Mouse (Mus musculus): ENCODE measurements around the gene Glyatl3. TPM values are rescaled to one million over a fixed set of nuclear protein-coding genes. Genes with fewer than 3 reads are reported as not detected.

The Glyatl3 gene
- polyA plus RNA-seq, 1 experiment = not detected

- Histone ChIP-seq H3K4me1 (ENCODE audit: control insufficient read depth, insufficient read depth, low read length) (peaks cover 3% of the 10 kb centered on the region; the same call in 1 of the 2 replicates), H3K4me3 (ENCODE audit: insufficient read depth, low read depth, low read length) (no peak overlapping the region), H3K27ac (ENCODE audit: insufficient read depth, low read depth, low read length) (no peak overlapping the region)
- TF ChIP-seq POLR2A (IDR thresholded peaks at IDR 0.05; ENCODE audit: insufficient read depth, low read depth, low read length) (no peak), CTCF (IDR thresholded peaks at IDR 0.05; ENCODE audit: insufficient read depth, low read depth, low read length) (no peak)
- WGBS = 56% methylated on average over 4 of the region's 4 CpGs
Measured at GRCm38 (mm10) chr17:40899783-40900363, 14.3 kb downstream of the Glyatl3 start.

GRCm38 (mm10) chr17:40896863-40897262 lies 17.3 kb downstream of the Glyatl3 start:
- WGBS = 64% methylated on average over 1 of the region's 1 CpGs
- Histone ChIP-seq H3K4me1 (ENCODE audit: control insufficient read depth, insufficient read depth, low read length) (no peaks in the 10 kb centered on the region), H3K4me3 (ENCODE audit: insufficient read depth, low read depth, low read length) (no peak overlapping the region), H3K27ac (ENCODE audit: insufficient read depth, low read depth, low read length) (no peak overlapping the region)
- TF ChIP-seq CTCF (IDR thresholded peaks at IDR 0.05; ENCODE audit: insufficient read depth, low read depth, low read length) (no peak), POLR2A (IDR thresholded peaks at IDR 0.05; ENCODE audit: insufficient read depth, low read depth, low read length) (no peak)

- H3K4me1 ChIP-seq (ENCODE audit: control insufficient read depth, insufficient read depth, low read length) = no peaks in the 10 kb centered on the region
- H3K4me3 ChIP-seq (ENCODE audit: insufficient read depth, low read depth, low read length) = no peak overlapping the region
- no peak overlapping the region for H3K27ac ChIP-seq (ENCODE audit: insufficient read depth, low read depth, low read length)
- WGBS = 85% methylated on average over 4 of the region's 4 CpGs
- no peak for TF ChIP-seq CTCF (IDR thresholded peaks at IDR 0.05; ENCODE audit: insufficient read depth, low read depth, low read length)
- TF ChIP-seq POLR2A (IDR thresholded peaks at IDR 0.05; ENCODE audit: insufficient read depth, low read depth, low read length) = no peak
Measured at GRCm38 (mm10) chr17:40887849-40888536, 26.2 kb downstream of the Glyatl3 start.

GRCm38 (mm10) chr17:40885155-40885554 lies 29.0 kb downstream of the Glyatl3 start:
- no peak for TF ChIP-seq CTCF (IDR thresholded peaks at IDR 0.05; ENCODE audit: insufficient read depth, low read depth, low read length)
- Histone ChIP-seq H3K4me3 (ENCODE audit: insufficient read depth, low read depth, low read length) (no peak overlapping the region), H3K27ac (ENCODE audit: insufficient read depth, low read depth, low read length) (no peak overlapping the region), H3K4me1 (ENCODE audit: control insufficient read depth, insufficient read depth, low read length) (no peaks in the 10 kb centered on the region)
- 86% methylated on average over 4 of the region's 4 CpGs for WGBS

GRCm38 (mm10) chr17:40882172-40882571 lies 32.0 kb downstream of the Glyatl3 start:
- 91% methylated on average over 6 of the region's 6 CpGs for WGBS
- Histone ChIP-seq H3K4me3 (ENCODE audit: insufficient read depth, low read depth, low read length) (no peak overlapping the region), H3K27ac (ENCODE audit: insufficient read depth, low read depth, low read length) (no peak overlapping the region), H3K4me1 (ENCODE audit: control insufficient read depth, insufficient read depth, low read length) (peaks cover 4% of the 10 kb centered on the region; the same call in 1 of the 2 replicates)
- no peak for TF ChIP-seq POLR2A (IDR thresholded peaks at IDR 0.05; ENCODE audit: insufficient read depth, low read depth, low read length)
- TF ChIP-seq CTCF (IDR thresholded peaks at IDR 0.05; ENCODE audit: insufficient read depth, low read depth, low read length) = no peak

DNA sequence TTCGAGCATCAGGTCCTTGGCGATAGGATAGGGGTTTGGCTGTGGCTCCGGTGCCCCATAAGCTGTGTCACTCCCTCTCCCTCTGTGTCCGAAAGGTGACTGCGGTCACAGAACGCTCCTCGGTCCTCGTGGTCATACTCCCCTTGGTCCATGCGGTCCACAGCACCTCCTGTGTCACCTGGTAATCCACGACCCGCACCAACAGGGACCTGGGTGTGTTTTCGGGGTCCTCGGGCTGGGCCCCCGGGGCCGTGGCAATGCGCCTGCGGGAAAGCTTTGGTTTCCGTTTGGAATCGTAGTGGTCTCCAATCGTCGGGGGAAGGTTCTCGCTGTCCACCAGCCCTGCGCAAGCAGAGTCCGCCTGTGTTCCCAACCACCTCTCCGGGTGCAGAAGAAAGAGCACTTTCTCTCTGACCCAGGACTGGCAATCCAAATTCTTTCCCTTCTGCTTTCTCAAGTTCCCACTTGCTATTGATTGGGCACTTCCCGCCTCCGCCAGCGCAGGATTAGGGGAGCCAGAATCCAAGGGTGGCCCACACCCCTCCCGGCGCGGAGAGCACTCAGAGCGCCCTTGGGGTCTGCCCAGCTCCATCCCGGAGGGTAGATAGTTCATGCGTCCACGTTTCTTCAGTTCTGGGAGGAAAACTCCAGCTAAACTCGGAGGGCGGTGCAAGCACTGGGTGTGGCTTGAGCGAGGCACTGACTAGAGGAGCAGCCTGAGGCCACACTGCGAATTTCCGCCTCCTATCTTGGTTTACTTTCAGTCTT lies 34.0 kb downstream of the Glyatl3 start, which contains the start of gene 9130008F23Rik:
TSS of gene 9130008F23Rik (minus strand) at position 636 of the 768 bp plus-strand sequence.
- TF ChIP-seq CTCF (IDR thresholded peaks at IDR 0.05; ENCODE audit: insufficient read depth, low read depth, low read length) = no peak
- no peak for TF ChIP-seq POLR2A (IDR thresholded peaks at IDR 0.05; ENCODE audit: insufficient read depth, low read depth, low read length)
- peaks cover 4% of the 10 kb centered on the region; the same call in 1 of the 2 replicates for H3K4me1 ChIP-seq (ENCODE audit: control insufficient read depth, insufficient read depth, low read length)
- peak within 1 kb of the TSS; percentile 64 for H3K4me3 ChIP-seq (ENCODE audit: insufficient read depth, low read depth, low read length)
- under 1% methylated on average over 40 of the region's 40 CpGs for WGBS
- no peak within 1 kb of the TSS for H3K27ac ChIP-seq (ENCODE audit: insufficient read depth, low read depth, low read length)

DNA sequence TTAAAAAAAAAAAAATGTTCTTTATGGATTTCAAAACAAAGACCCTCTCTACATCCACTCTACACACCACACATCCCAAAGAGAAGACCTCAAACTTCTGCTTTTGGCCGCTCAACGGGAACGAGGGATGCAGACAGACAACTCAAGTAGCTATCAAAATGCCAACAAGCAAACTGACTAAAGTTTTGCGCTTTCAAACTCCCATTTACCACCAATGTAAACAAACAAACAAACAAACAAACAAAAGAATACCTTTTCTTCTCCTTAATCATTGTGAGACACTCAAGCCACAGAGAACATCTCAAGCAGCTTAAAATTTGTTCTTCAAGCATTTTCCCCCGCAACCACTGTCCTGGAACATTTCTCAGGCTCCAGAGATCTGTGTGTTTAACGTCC lies 34.6 kb downstream of the Glyatl3 start:
- TF ChIP-seq POLR2A (IDR thresholded peaks at IDR 0.05; ENCODE audit: insufficient read depth, low read depth, low read length) (no peak), CTCF (IDR thresholded peaks at IDR 0.05; ENCODE audit: insufficient read depth, low read depth, low read length) (no peak)
- H3K4me1 ChIP-seq (ENCODE audit: control insufficient read depth, insufficient read depth, low read length) = peaks cover 4% of the 10 kb centered on the region; the same call in 1 of the 2 replicates
- WGBS = 32% methylated on average over 6 of the region's 6 CpGs
- peak overlapping the region; percentile 64 for H3K4me3 ChIP-seq (ENCODE audit: insufficient read depth, low read depth, low read length)
- no peak overlapping the region for H3K27ac ChIP-seq (ENCODE audit: insufficient read depth, low read depth, low read length)

DNA sequence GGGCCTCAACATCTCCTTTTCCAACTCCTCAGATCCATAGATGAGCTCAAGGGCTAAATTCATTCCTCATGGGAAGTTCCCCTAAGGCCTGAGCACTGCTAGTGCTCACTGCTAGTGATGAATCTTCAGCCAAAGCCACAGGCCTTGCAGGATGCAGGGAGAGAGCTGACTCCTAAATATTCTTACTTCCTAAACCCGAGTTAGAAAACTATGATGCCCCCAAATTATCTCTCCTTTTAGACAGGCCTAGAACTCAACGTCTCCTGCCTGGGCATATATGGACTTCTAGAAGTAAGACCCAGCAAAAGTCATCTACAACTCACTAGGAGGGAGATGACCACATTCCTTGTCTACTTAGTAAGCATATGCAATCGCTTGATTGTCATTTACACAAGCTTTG lies 36.4 kb downstream of the Glyatl3 start:
- TF ChIP-seq CTCF (IDR thresholded peaks at IDR 0.05; ENCODE audit: insufficient read depth, low read depth, low read length) (no peak), POLR2A (IDR thresholded peaks at IDR 0.05; ENCODE audit: insufficient read depth, low read depth, low read length) (no peak)
- H3K4me3 ChIP-seq (ENCODE audit: insufficient read depth, low read depth, low read length) = no peak overlapping the region
- H3K4me1 ChIP-seq (ENCODE audit: control insufficient read depth, insufficient read depth, low read length) = peaks cover 4% of the 10 kb centered on the region; the same call in 1 of the 2 replicates
- WGBS = 60% methylated on average over 3 of the region's 3 CpGs
- H3K27ac ChIP-seq (ENCODE audit: insufficient read depth, low read depth, low read length) = no peak overlapping the region

GRCm38 (mm10) chr17:40875568-40875967 lies 38.6 kb downstream of the Glyatl3 start:
- H3K4me1 ChIP-seq (ENCODE audit: control insufficient read depth, insufficient read depth, low read length) = peaks cover 4% of the 10 kb centered on the region; the same call in 1 of the 2 replicates
- no peak overlapping the region for H3K27ac ChIP-seq (ENCODE audit: insufficient read depth, low read depth, low read length)
- H3K4me3 ChIP-seq (ENCODE audit: insufficient read depth, low read depth, low read length) = no peak overlapping the region
- TF ChIP-seq CTCF (IDR thresholded peaks at IDR 0.05; ENCODE audit: insufficient read depth, low read depth, low read length) (no peak), POLR2A (IDR thresholded peaks at IDR 0.05; ENCODE audit: insufficient read depth, low read depth, low read length) (no peak)
- WGBS = 89% methylated on average over 1 of the region's 1 CpGs

All from olfactory bulb, adult 2 months (tissue).